ENCODE assay signal across 12 mouse cellular contexts in the genomic region with DNA sequence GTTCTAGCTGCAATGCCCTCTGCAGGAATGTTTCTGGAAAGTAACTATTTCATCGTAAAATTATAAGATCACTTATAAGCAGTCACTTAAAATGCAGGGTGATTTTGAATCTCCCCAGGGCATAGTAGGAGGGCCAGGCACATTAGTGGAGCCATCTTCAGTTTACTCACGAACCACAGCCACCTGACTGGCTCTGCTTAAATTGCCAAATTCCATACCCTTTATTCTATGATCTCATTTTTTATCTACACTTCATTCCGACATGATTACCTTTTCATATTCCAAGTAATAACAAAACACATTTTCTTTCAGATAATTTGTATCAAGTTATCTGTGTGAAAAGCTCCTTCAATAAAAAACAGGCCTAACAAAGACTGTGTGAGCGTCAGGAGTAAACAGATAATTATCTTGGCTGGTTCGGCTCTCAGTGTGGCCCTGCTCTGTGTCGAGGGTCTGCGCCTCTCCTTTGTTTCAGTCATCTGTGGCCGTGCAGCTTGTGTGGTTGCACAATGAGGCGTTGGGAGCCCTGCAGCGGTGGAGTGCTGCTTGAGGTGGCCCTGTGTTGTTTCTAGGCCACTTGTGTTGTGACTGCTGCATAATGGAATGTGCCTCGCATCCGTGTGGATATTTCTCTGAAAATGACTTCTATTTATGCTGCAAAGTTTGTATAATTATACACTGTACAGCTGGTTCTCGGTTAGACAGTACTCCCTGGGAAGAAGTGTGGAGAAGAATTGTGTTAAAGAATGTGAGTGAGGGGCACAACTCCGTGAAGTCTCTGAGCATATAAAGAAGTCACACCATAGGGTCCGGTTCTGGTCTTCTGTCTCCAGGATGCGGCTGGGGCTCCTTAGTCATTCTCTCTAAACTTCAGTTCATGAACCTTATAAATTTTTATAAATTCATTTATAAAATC.
DNase-seq lines count a peak whose midpoint lies in the region; ATAC-seq lines count a peak whose summit lies in the region.
"Had no signal": no experiment of that assay in that cellular context is flagged by ENCODE, and none has a peak within 500 bp of the region (broad histone marks: within the 10 kb centered on the region; RNA-seq: fewer than 3 reads in every experiment).

No protein-coding gene starts in this region.

- no peaks in the 10 kb centered on the region for H3K9me3 ChIP-seq in neural tube, embryonic 13.5 days
- no peaks in the 10 kb centered on the region for H3K9me3 ChIP-seq in neural tube, embryonic 15.5 days (replicated peaks)
- H3K9me3 ChIP-seq: embryonic facial prominence, embryonic 13.5 days; liver, embryonic 12.5 days had no signal

- H3K27me3 ChIP-seq in neural tube, embryonic 13.5 days: no peaks in the 10 kb centered on the region
- no peaks in the 10 kb centered on the region for H3K27me3 ChIP-seq in neural tube, embryonic 15.5 days (replicated peaks)
- H3K27me3 ChIP-seq: embryonic facial prominence, embryonic 13.5 days; liver, embryonic 12.5 days had no signal

- no peak overlapping the region for H3K4me2 ChIP-seq in neural tube, embryonic 13.5 days
- no peak overlapping the region for H3K4me2 ChIP-seq in neural tube, embryonic 15.5 days
- H3K4me2 ChIP-seq: embryonic facial prominence, embryonic 13.5 days; liver, embryonic 12.5 days had no signal

- no peak overlapping the region for H3K4me3 ChIP-seq in neural tube, embryonic 13.5 days
- no peak overlapping the region for H3K4me3 ChIP-seq in neural tube, embryonic 15.5 days (replicated peaks)
- H3K4me3 ChIP-seq: embryonic facial prominence, embryonic 13.5 days; heart, adult 2 months; liver, embryonic 12.5 days had no signal

- WGBS in neural tube, embryonic 13.5 days: 34% methylated on average over 16 of the region's 16 CpGs
- 32% methylated on average over 16 of the region's 16 CpGs for WGBS in neural tube, embryonic 15.5 days

- ATAC-seq in neural tube, embryonic 13.5 days (ENCODE audit: low read depth): no peak
- no peak for ATAC-seq in neural tube, embryonic 15.5 days (ENCODE audit: low FRiP score)
- ATAC-seq in megakaryocyte-erythroid progenitor cell, adult 5-6 weeks (replicated peaks; ENCODE audit: low FRiP score, low TSS enrichment, poor library complexity, severe bottlenecking): no peak
- ATAC-seq: liver, embryonic 12.5 days had no signal

- intact Hi-C loops in left cerebral cortex, postnatal 25 days (cut with DNase I): no loop called here

- H3K9ac ChIP-seq in neural tube, embryonic 13.5 days: no peak overlapping the region
- H3K9ac ChIP-seq in neural tube, embryonic 15.5 days (replicated peaks): no peak overlapping the region
- H3K9ac ChIP-seq: embryonic facial prominence, embryonic 13.5 days; liver, embryonic 12.5 days had no signal

- H3K36me3 ChIP-seq in neural tube, embryonic 13.5 days: no peaks in the 10 kb centered on the region
- H3K36me3 ChIP-seq in neural tube, embryonic 15.5 days: no peaks in the 10 kb centered on the region
- H3K36me3 ChIP-seq: embryonic facial prominence, embryonic 13.5 days; liver, embryonic 12.5 days had no signal

- peaks cover 11% of the 10 kb centered on the region; the same call in 1 of the 2 replicates for H3K4me1 ChIP-seq in neural tube, embryonic 13.5 days (replicated peaks)
- peaks cover 4% of the 10 kb centered on the region; the same call in 1 of the 2 replicates for H3K4me1 ChIP-seq in neural tube, embryonic 15.5 days
- H3K4me1 ChIP-seq: embryonic facial prominence, embryonic 13.5 days; liver, embryonic 12.5 days had no signal

- peak; percentile 39 for DNase-seq in embryo, embryonic 10 days (ENCODE audit: low spot score)
- DNase-seq in embryo, embryonic 9.5 days (ENCODE audit: extremely low spot score): no peak
- peak; percentile 29 for DNase-seq in lung, postnatal 10 days
- no peak for DNase-seq in cerebellum, postnatal 10 days
- no peak for DNase-seq in left cerebral cortex, postnatal 25 days (ENCODE audit: low spot score in 2 of 2)
- DNase-seq: cerebellum, adult 18-20 months; heart, adult 2 months had no signal

- 0 out of 2 replicates have a peak overlapping the region, but pooled peaks have one; percentile 18 for H3K27ac ChIP-seq in neural tube, embryonic 13.5 days (replicated peaks)
- H3K27ac ChIP-seq in neural tube, embryonic 15.5 days (replicated peaks): no peak overlapping the region
- H3K27ac ChIP-seq: embryonic facial prominence, embryonic 13.5 days; heart, adult 2 months; liver, embryonic 12.5 days had no signal

Comparison
In these comparisons a context has a peak if more than half of its experiments do, and no peak if none do; other contexts are left out.
1. DNase-seq: peak in embryo, embryonic 10 days (single experiment) and lung, postnatal 10 days (single experiment); none in embryo, embryonic 9.5 days (single experiment), cerebellum, postnatal 10 days (0 of 2) and left cerebral cortex, postnatal 25 days (0 of 2).